ENCODE assay signal across 19 mouse cellular contexts in the genomic region with DNA sequence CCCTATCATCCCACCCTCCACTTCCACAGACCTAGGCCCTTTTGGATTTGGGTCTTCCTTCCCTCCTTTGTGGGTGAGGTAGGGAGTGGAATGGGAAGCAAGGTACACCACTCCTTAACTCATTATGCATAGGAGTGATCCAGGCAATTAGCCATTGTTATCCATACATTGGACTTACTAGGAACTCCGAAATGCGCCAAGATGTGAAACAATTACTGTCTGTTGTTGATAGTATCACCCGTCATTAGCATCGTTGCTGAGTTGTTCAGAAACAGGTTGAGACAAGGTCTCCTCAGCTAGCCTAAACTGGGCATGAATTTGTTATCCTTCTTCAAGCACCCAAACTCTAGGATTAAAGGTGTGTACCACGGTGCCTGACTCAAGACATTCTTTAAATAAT.
"Had no signal": no experiment of that assay in that cellular context is flagged by ENCODE, and none has a peak within 500 bp of the region (broad histone marks: within the 10 kb centered on the region; RNA-seq: fewer than 3 reads in every experiment).

No protein-coding gene starts in this region.

- ATAC-seq: liver, postnatal 0 days; lung, postnatal 0 days; midbrain, embryonic 13.5 days; midbrain, embryonic 15.5 days had no signal

- H3K9ac ChIP-seq: liver, embryonic 15.5 days; liver, postnatal 0 days; lung, embryonic 15.5 days; midbrain, embryonic 13.5 days; midbrain, embryonic 15.5 days; neural tube, embryonic 13.5 days; neural tube, embryonic 15.5 days; stomach, embryonic 15.5 days had no signal

- H3K27me3 ChIP-seq: liver, embryonic 15.5 days; lung, embryonic 15.5 days; midbrain, embryonic 13.5 days; midbrain, embryonic 15.5 days; neural tube, embryonic 13.5 days; neural tube, embryonic 15.5 days; stomach, embryonic 15.5 days had no signal

- DNase-seq: liver, postnatal 0 days; lung, adult 2 months; lung, postnatal 4 days; retina, postnatal 1 day; right cerebral cortex, adult 18-20 months; right cerebral cortex, postnatal 14 days; thymus, adult 2 months; thymus, postnatal 36 days had no signal

- H3K9me3 ChIP-seq: liver, embryonic 15.5 days; lung, embryonic 15.5 days; midbrain, embryonic 10.5 days; midbrain, embryonic 13.5 days; midbrain, embryonic 15.5 days; neural tube, embryonic 13.5 days; neural tube, embryonic 15.5 days; stomach, embryonic 15.5 days had no signal

- H3K27ac ChIP-seq: liver, embryonic 15.5 days; lung, embryonic 15.5 days; midbrain, embryonic 10.5 days; midbrain, embryonic 13.5 days; midbrain, embryonic 15.5 days; neural tube, embryonic 13.5 days; neural tube, embryonic 15.5 days; stomach, embryonic 15.5 days; stomach, postnatal 0 days had no signal

- H3K4me1 ChIP-seq: liver, embryonic 15.5 days; lung, embryonic 15.5 days; midbrain, embryonic 10.5 days; midbrain, embryonic 13.5 days; midbrain, embryonic 15.5 days; neural tube, embryonic 13.5 days; neural tube, embryonic 15.5 days; stomach, embryonic 15.5 days had no signal

- H3K4me3 ChIP-seq: liver, embryonic 15.5 days; lung, embryonic 15.5 days; midbrain, embryonic 10.5 days; midbrain, embryonic 13.5 days; midbrain, embryonic 15.5 days; myocyte; neural tube, embryonic 13.5 days; neural tube, embryonic 15.5 days; stomach, embryonic 15.5 days had no signal

- H3K4me2 ChIP-seq: liver, embryonic 15.5 days; lung, embryonic 15.5 days; midbrain, embryonic 13.5 days; midbrain, embryonic 15.5 days; neural tube, embryonic 13.5 days; neural tube, embryonic 15.5 days; stomach, embryonic 15.5 days had no signal

- H3K36me3 ChIP-seq: liver, embryonic 15.5 days; lung, embryonic 15.5 days; midbrain, embryonic 10.5 days; midbrain, embryonic 13.5 days; midbrain, embryonic 15.5 days; neural tube, embryonic 13.5 days; neural tube, embryonic 15.5 days; stomach, embryonic 15.5 days had no signal
